Mouse (Mus musculus) CD4-positive, CD25-positive, alpha-beta regulatory T cell, adult 9 weeks (primary cell): ENCODE measurements around the gene Aspscr1. TPM values are rescaled to one million over a fixed set of nuclear protein-coding genes. Genes with fewer than 3 reads are reported as not detected.

ENCODE experiments used
- polyA plus RNA-seq: library from polyadenylated mRNA; unstranded; fragments of 100-300 nt; shearing (Covaris generic); gene quantifications from one replicate; pipeline ENCODE4 v1.2.1, GENCODE M21; 2017

The Aspscr1 gene
- polyA plus RNA-seq, result 104 TPM

DNA sequence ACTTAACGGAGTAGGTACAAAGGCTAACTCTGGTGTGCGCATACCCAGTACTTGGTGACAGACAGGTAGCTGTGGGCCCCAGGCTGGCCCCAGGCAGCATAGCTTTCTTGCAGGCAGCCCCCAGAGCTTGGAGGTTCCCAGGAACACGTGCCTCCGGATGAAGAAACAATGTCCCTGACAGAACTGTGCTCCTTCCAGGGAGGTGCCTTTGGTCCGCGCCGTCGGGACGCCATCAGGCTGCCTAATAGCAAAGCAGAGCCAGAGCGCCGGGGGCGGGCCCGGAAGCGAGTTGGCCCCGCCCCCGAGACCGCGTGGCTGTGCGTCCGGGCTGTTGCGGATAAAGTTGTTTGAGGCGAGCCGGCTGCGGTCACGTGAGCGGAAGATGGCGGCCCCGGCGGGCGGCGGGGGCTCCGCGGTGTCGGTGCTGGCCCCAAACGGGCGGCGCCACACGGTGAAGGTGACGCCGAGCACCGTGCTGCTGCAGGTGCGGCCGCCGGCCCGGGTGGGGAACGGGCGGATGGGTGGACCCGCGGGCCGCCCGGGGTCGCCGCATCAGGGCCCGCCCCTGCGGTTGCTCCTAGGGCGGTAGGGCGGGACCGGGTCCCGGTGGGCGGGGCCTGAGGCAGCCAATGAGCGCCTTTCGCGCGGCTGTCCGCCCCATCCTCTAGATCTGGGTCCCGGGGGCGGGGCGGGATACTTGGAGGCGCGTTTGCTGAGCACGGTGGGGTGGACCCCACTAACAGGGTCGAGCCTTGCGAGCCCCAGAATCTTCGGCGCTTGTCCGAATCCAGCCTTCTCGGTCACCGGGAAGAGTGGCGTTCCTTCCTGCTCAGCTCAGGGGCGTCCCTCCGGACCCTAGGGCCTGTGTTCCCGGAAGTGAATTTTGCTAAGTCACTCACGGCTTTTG, at the start of gene Aspscr1:
Gene Aspscr1, plus strand, starts transcription at position 287 of the 907 bp plus-strand sequence.

DNA sequence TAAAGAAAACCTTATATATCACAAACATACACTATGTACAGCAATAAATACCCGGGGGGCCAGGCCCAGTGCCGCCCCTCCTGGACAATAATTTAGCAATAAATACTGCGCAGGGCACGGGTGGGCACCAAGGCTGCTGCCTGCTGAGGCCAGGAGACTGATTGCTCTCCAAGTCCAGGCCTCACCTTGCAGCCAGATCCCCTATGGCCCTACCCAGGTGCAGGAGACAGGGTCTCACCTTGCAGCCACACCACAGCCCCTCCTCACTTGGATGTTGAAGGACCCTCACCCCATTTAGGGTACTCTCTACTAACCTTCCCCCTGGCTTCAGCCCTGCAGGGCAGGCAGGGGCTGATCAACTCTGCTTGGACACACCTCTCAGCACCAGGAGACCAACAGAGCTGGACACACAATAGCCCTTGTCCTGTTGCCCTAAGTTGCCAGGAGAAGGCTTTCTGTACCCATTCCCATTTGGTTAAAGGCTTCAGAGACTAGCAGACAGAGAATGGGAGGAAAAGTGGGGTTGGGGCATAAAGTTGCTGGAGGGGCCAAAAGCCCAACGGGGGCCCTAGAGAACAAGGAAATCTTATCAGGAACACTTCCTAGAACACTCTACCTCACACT, 47.5 kb upstream of the Aspscr1 start, which contains the start of gene Sirt7:
Gene Sirt7, minus strand, starts transcription at position 89 of the 624 bp plus-strand sequence.

DNA sequence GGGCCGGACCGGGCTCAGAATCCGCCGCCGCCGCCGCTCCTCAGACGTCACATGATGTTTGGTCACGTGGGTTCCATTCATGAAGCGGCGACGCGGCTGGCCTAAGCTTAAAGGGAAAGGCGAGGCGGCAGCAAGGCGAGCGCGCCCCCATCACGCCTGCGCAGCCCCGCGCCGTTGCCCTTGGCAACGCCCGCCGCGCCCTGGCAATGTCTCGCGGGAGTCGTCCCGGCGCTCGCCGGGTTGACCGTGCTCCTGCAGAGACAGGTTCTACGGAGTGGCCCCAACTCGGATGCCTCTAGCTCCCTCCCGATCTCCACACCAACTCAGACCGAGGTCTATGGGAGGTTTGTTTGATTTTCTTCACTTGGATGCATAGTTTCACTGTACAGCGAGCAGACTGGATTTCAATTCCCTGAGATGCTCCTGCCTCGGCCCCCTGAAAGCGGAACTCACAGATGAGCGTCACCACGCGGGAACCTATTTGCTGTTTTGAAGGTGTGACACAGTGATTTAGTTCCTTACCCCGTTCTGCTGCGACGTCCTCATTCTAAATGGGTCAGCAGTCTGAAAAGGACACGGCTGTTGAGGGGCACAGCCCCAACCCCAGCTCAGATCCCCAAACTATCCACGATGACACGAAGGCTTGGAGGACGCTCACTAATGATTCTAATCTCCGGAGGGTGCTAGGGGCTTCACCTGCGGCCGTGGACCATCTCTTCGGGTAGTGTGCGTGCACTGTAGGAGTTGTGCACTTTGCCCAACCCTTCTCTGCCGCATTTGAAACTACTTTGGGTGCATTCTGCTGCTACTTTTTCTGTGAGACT, 39.0 kb upstream of the Aspscr1 start, which contains the start of gene Mafg:
Gene Mafg, minus strand, starts transcription at position 81 of the 824 bp plus-strand sequence.

DNA sequence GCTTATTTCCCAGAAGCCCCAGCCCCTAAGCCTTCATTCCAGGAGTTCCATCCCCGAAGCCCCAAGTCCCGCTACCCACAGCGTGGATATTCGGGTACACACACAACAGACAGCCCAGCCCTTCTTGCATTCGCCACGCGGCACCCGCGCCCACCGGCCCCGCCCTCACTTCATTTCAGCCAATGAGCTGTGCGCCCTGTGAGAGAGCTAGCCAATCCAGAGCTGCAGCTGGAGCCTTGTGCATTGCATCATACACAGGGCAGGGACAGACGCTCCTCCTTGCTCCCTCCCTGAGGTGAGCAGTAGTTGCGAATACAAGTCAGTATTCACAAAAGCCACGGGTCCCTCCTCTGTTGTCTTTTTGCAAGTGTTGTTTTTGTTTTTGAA, 29.2 kb upstream of the Aspscr1 start, which contains the start of gene Pycr1:
Gene Pycr1, minus strand, starts transcription at position 169 of the 387 bp plus-strand sequence.

DNA sequence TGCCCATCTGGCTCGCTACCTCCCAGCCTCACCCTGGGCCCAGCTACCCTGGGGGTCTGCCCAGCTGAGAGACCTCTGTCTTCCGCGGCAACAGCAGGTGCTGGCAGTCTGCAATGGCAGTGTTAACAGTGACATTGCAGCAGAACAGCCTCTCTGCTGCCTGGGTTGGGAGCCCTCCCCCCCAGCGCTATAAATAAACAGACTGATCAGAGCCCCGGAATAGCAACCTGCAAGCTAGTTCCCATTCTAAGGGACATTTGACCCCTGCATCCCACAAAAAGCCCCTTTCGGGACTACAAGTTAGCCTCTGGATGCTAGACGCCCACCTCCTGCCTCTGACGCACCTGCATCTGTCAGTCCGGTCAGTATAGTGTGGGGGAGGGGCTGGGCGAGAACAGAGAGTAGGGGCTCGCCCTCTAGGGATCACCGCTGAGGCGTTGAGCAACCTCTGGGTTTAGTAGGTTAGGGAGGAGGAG, 24.7 kb upstream of the Aspscr1 start, which contains the start of gene Myadml2:
Gene Myadml2, minus strand, starts transcription at position 158 of the 476 bp plus-strand sequence.

DNA sequence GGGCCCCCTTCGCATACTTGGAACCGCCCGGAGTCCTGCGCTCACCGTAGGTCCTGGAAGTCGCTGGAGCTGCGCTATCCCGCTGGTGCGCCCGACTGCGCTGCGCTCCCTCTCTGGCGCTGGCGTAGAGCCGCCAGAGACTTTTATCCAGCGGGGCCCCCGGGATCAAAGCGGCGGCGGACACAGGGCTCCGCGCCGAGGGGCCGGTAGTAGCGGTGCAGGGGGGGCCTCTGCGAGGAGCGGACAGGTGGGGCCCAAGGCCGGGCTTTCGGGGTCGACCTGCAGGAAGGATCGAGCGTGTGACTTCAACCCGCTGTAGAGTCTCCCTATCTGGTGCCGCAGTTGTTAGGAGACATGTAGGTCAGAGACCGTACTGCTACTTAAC, 11.7 kb upstream of the Aspscr1 start, which contains the start of gene Notum:
Gene Notum, minus strand, starts transcription at position 100 of the 385 bp plus-strand sequence.

DNA sequence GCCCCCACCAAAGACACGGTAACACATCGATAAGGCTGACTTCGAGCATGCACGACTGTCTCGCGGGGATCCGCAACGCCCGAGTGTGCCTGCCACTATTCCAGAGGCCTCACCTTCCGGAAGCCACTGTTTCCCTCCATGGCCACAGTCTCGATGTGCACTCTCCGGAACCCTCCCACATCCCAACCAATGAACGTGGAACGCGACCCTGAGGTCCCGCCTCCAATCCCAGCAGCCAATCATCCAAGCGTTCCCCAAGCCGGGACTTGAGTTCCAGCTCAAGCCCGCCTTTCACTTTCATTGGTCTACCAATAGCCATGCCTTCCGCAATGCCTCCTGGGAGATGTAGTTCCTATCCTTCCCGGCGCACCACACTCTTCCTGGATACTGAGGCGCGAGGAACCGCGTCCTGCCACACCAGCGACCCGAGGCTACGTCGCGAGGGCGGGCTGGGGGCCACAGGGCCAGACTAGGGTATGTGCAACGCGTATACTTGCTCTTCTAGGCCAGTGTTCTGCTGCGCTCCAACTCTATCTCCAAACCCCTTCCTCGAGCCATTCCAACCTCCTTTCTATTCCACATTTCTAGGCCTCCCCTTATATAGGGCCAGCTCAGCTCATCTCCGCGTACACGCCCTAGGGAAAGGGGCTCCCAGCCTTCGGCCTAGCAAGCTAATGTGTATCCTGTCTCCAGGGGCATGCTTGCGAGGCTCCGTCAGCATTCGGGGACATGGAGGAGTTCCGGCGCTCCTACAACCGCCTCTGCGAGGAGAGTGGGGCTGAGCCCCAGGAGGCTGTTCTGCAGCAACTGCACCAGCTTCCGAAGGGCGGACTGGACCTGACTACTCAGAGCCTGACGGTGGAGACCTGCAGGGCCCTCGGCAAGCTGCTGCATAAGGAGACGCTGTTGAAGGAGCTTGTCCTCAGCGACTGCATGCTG, 41.1 kb downstream of the Aspscr1 start, which contains the start of the genes Cenpx and Lrrc45:
Gene Cenpx, minus strand, starts transcription at position 159 of the 939 bp plus-strand sequence.
Gene Lrrc45, plus strand, starts transcription at position 346 of the 939 bp plus-strand sequence.

DNA sequence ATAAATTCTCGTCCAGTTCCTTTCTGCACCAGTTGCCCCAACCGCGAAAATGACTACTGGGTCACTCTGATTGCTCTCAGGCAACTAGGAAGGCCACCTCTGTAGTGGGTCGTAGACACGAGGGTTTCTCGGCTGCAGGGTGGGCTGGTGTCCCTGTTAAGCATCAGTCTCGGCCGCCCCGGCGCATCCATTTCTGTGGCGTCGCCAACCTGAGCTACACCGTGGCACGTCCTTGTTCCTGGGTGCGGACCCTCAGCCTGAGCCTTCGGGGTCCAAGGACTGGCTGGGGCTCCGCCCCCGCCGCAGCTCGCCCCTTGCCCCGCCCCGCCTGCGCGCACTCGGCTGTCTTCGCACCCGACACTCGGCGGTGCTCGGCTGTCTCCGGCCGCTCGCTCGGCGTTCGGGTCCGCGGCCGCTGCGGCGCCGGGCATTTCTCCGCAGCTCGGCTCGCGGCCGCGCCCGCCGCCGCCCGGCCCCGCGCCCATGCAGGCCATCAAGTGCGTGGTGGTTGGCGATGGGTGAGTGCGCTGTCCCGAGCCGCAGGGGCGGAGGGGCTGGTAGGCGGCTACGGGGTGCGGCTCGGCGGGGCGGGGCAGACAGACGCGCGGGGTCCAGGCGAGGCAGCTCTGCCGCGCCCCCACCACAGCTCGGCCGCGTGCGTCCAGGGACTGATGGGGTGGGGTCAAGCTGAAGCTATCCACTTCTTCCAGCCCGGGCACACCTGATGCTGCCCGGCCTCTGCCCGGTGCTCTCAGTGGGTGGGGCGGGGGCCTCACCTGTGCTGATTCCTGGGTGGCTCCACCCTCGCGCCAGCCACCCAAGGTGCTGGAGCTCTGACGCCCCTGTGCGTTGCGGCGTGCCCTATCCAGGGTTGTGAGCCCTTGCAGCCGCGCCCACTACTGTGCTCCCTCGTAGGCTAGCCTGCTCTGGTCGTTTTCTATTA, 48.6 kb downstream of the Aspscr1 start, which contains the start of gene Rac3:
Gene Rac3, plus strand, starts transcription at position 347 of the 943 bp plus-strand sequence.

DNA sequence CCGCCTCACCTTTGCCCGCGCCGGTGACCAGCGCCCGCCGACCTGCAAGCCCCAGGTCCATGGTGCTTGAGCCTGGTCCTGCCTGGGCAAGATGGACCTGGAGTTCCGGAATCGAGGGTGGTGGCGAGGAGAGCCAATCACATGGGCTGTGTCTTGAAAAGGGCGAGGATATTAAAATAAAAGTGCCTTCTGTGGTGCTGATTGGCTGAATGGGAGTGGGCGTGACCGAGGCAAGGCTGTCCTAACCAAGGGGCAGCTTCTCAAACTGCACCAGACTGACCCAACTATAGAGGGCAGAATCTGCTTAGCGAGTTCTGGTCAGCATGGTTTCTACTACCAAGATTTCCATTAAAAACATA, 54.4 kb downstream of the Aspscr1 start, which contains the start of gene Dcxr:
Gene Dcxr, minus strand, starts transcription at position 113 of the 359 bp plus-strand sequence.

DNA sequence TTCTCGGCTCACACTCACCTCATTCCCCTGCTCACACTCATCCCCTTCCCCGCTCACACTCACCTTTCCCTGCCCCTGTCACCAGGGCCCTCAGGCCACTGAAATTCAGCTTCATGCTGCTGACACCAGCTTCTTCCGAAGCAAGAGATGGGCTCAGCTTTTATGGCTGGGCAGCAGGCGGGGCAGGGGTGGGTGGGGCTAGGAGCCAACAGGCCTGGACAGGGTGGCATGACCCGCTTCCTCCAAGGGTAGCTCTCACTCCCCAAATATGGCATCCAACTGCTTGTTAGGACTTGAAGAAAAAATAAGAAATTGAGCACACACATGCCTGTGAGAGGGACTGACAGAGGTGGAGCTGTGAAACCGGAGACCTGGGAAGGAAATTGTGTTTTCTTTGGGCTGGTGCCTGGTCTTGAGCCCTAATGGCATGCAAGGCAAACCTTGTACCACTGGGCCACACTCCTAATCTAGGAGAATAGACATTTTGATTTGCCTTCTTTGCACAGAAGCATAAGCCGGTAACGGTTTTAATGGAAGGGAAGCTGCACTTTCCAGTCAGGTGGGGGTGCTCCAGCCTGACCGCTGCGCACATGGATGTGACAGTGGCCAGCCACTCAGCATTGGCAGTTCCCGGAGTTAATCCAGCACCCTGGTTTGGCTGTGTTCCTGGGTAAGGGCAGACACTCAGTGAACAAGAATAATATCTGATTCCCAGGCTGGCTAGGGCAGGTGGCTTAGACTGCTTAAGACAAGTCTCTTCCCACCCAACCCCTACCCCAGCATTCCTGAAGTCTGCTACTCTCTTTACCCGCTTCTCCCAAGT, 59.3 kb downstream of the Aspscr1 start, which contains the start of gene Cbr2:
Gene Cbr2, minus strand, starts transcription at position 257 of the 823 bp plus-strand sequence.

Other genes starting within 250 kb of the Aspscr1 start
- gene Nploc4, start 235.3 kb upstream of the Aspscr1 start, polyA plus RNA-seq, result 7.2 TPM
- not detected for gene Tspan10, start 230.3 kb upstream of the Aspscr1 start, polyA plus RNA-seq
- gene Pde6g, start 219.5 kb upstream of the Aspscr1 start, polyA plus RNA-seq, result 0.30 TPM
- gene Oxld1, start 214.9 kb upstream of the Aspscr1 start, polyA plus RNA-seq, result 5.6 TPM
- 50.8 TPM for gene Ccdc137, start 214.9 kb upstream of the Aspscr1 start, polyA plus RNA-seq
- gene Arl16, start 205.4 kb upstream of the Aspscr1 start, polyA plus RNA-seq, result 42.3 TPM
- gene Mrpl12, start 188.4 kb upstream of the Aspscr1 start, polyA plus RNA-seq, result 84.8 TPM
- gene Slc25a10, start 181.1 kb upstream of the Aspscr1 start, polyA plus RNA-seq, result 12.9 TPM
- gene Gcgr, start 142.3 kb upstream of the Aspscr1 start, polyA plus RNA-seq, result not detected
- 95.6 TPM for gene Mcrip1, start 123.2 kb upstream of the Aspscr1 start, polyA plus RNA-seq
- not detected for gene Ppp1r27, start 121.8 kb upstream of the Aspscr1 start, polyA plus RNA-seq
- 224 TPM for gene P4hb, start 99.7 kb upstream of the Aspscr1 start, polyA plus RNA-seq
- 899 TPM for gene Arhgdia, start 91.3 kb upstream of the Aspscr1 start, polyA plus RNA-seq
- 3.4 TPM for gene Alyref, start 74.6 kb upstream of the Aspscr1 start, polyA plus RNA-seq
- 147 TPM for gene Anapc11, start 74.6 kb upstream of the Aspscr1 start, polyA plus RNA-seq
- 0.92 TPM for gene Npb, start 64.5 kb upstream of the Aspscr1 start, polyA plus RNA-seq
- gene Pcyt2, start 55.0 kb upstream of the Aspscr1 start, polyA plus RNA-seq, result 206 TPM
- gene Sirt7, start 47.7 kb upstream of the Aspscr1 start, polyA plus RNA-seq, result 128 TPM
- gene Mafg, start 39.4 kb upstream of the Aspscr1 start, polyA plus RNA-seq, result 8.0 TPM
- 0.72 TPM for gene Pycr1, start 29.2 kb upstream of the Aspscr1 start, polyA plus RNA-seq
- gene Myadml2, start 24.8 kb upstream of the Aspscr1 start, polyA plus RNA-seq, result 0.40 TPM
- gene Notum, start 11.8 kb upstream of the Aspscr1 start, polyA plus RNA-seq, result not detected
- gene Cenpx, start 40.8 kb downstream of the Aspscr1 start, polyA plus RNA-seq, result 146 TPM
- gene Lrrc45, start 41.0 kb downstream of the Aspscr1 start, polyA plus RNA-seq, result 75.0 TPM
- gene Rac3, start 48.5 kb downstream of the Aspscr1 start, polyA plus RNA-seq, result 0.63 TPM
- 26.8 TPM for gene Dcxr, start 54.3 kb downstream of the Aspscr1 start, polyA plus RNA-seq
- gene Cbr2, start 59.1 kb downstream of the Aspscr1 start, polyA plus RNA-seq, result not detected
- 10.3 TPM for gene Hmga1b, start 89.8 kb downstream of the Aspscr1 start, polyA plus RNA-seq
- 1.8 TPM for gene Rfng, start 111.2 kb downstream of the Aspscr1 start, polyA plus RNA-seq
- 183 TPM for gene Gps1, start 111.3 kb downstream of the Aspscr1 start, polyA plus RNA-seq
- 50.4 TPM for gene Dus1l, start 123.4 kb downstream of the Aspscr1 start, polyA plus RNA-seq
- gene Fasn, start 151.6 kb downstream of the Aspscr1 start, polyA plus RNA-seq, result 50.9 TPM